Mouse (Mus musculus): ENCODE measurements around the gene Atxn7l3. TPM values are rescaled to one million over a fixed set of nuclear protein-coding genes. Genes with fewer than 3 reads are reported as not detected.

Atxn7l3 gene
- 15.1 and 17.3 TPM in 2 replicates for polyA plus RNA-seq (2014; fragmentation: Nextera tagmentation; extraction: Ambion mirVana)

GRCm38 (mm10) chr11:102296491-102297472, at the start of gene Atxn7l3:
Atxn7l3 (minus strand) TSS chr11:102296631.
- H3K9me3 ChIP-seq (replicated peaks; ENCODE audit: control insufficient read depth, low read length), result no peaks in the 10 kb centered on the region
- 0% methylated on average over 63 of the region's 125 CpGs for WGBS

DNA sequence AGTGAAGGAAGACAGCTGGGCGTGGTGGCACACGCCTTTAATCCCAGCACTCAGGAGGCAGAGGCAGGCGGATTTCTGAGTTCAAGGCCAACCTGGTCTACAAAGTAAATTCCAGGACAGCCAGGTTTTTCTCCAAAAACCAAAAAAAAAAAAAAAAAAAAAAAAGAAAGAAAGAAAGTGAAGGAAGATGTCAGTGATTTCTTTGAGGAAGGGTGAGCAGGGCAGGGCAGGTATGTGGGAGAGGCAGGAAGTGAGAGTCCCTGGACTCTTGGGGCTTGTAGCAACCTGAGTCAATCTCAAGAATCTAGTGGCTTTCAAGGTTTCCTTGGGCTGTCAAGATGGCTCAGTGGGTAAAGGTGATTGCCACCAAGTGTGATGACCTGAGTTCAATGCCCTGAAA, 48.0 kb upstream of the Atxn7l3 start:
- WGBS, result 90% methylated on average over 3 of the region's 3 CpGs
- no peak for DNase-seq (ENCODE audit: low spot score)
- Histone ChIP-seq H3K27ac (replicated peaks; ENCODE audit: low read depth, low read length) (no peak overlapping the region), H3K36me3 (replicated peaks; ENCODE audit: control insufficient read depth, insufficient read depth, low read depth, low read length) (no peaks in the 10 kb centered on the region), H3K27me3 (ENCODE audit: control insufficient read depth, insufficient read depth, low read length) (no peaks in the 10 kb centered on the region), H3K4me1 (ENCODE audit: control insufficient read depth, insufficient read depth, low read length) (no peaks in the 10 kb centered on the region), H3K9ac (replicated peaks; ENCODE audit: low read length) (no peak overlapping the region), H3K9me3 (replicated peaks; ENCODE audit: control insufficient read depth, low read length) (no peaks in the 10 kb centered on the region), H3K4me2 (ENCODE audit: low read depth, low read length) (no peak overlapping the region), H3K4me3 (ENCODE audit: low read depth, low read length) (no peak overlapping the region)
- no peak for ATAC-seq (replicated peaks; ENCODE audit: insufficient number of reproducible peaks, low FRiP score, low TSS enrichment, low read depth)

More at GRCm38 (mm10) chr11:102296491-102297472, at the start of gene Atxn7l3:
- Histone ChIP-seq H3K4me3 (ENCODE audit: low read depth, low read length) (peak within 1 kb of the TSS; percentile 96), H3K27me3 (ENCODE audit: control insufficient read depth, insufficient read depth, low read length) (no peaks in the 10 kb centered on the region), H3K27ac (replicated peaks; ENCODE audit: low read depth, low read length) (peak within 1 kb of the TSS; percentile 99), H3K4me2 (ENCODE audit: low read depth, low read length) (peak within 1 kb of the TSS; percentile 87), H3K9ac (replicated peaks; ENCODE audit: low read length) (peak within 1 kb of the TSS; percentile 89), H3K36me3 (replicated peaks; ENCODE audit: control insufficient read depth, insufficient read depth, low read depth, low read length) (peaks cover under 1% of the 10 kb centered on the region), H3K4me1 (ENCODE audit: control insufficient read depth, insufficient read depth, low read length) (peaks cover 6% of the 10 kb centered on the region; the same call in 1 of the 2 replicates)
- peak; percentile 82 for ATAC-seq (replicated peaks; ENCODE audit: insufficient number of reproducible peaks, low FRiP score, low TSS enrichment, low read depth)
- peak; percentile 99 for DNase-seq (ENCODE audit: low spot score)

GRCm38 (mm10) chr11:102342742-102343141, 46.3 kb upstream of the Atxn7l3 start:
- Histone ChIP-seq H3K4me3 (ENCODE audit: low read depth, low read length) (no peak overlapping the region), H3K4me2 (ENCODE audit: low read depth, low read length) (no peak overlapping the region), H3K27me3 (ENCODE audit: control insufficient read depth, insufficient read depth, low read length) (no peaks in the 10 kb centered on the region), H3K4me1 (ENCODE audit: control insufficient read depth, insufficient read depth, low read length) (no peaks in the 10 kb centered on the region), H3K27ac (replicated peaks; ENCODE audit: low read depth, low read length) (no peak overlapping the region), H3K9ac (replicated peaks; ENCODE audit: low read length) (no peak overlapping the region), H3K36me3 (replicated peaks; ENCODE audit: control insufficient read depth, insufficient read depth, low read depth, low read length) (no peaks in the 10 kb centered on the region), H3K9me3 (replicated peaks; ENCODE audit: control insufficient read depth, low read length) (no peaks in the 10 kb centered on the region)
- DNase-seq (ENCODE audit: low spot score) (no peak), ATAC-seq (replicated peaks; ENCODE audit: insufficient number of reproducible peaks, low FRiP score, low TSS enrichment, low read depth) (no peak)
- WGBS, result 69% methylated on average over 12 of the region's 12 CpGs

- Histone ChIP-seq H3K27ac (replicated peaks; ENCODE audit: low read depth, low read length) (no peak overlapping the region), H3K9me3 (replicated peaks; ENCODE audit: control insufficient read depth, low read length) (no peaks in the 10 kb centered on the region), H3K27me3 (ENCODE audit: control insufficient read depth, insufficient read depth, low read length) (no peaks in the 10 kb centered on the region), H3K9ac (replicated peaks; ENCODE audit: low read length) (no peak overlapping the region), H3K4me1 (ENCODE audit: control insufficient read depth, insufficient read depth, low read length) (no peaks in the 10 kb centered on the region), H3K4me2 (ENCODE audit: low read depth, low read length) (no peak overlapping the region), H3K36me3 (replicated peaks; ENCODE audit: control insufficient read depth, insufficient read depth, low read depth, low read length) (no peaks in the 10 kb centered on the region), H3K4me3 (ENCODE audit: low read depth, low read length) (no peak overlapping the region)
- WGBS, result 92% methylated on average over 4 of the region's 4 CpGs
- no peak for DNase-seq (ENCODE audit: low spot score)
- ATAC-seq (replicated peaks; ENCODE audit: insufficient number of reproducible peaks, low FRiP score, low TSS enrichment, low read depth), result no peak
Measured at GRCm38 (mm10) chr11:102341101-102341500, 44.7 kb upstream of the Atxn7l3 start.

- ATAC-seq (replicated peaks; ENCODE audit: insufficient number of reproducible peaks, low FRiP score, low TSS enrichment, low read depth) (no peak), DNase-seq (ENCODE audit: low spot score) (no peak)
- no peak overlapping the region for H3K4me3 ChIP-seq (ENCODE audit: low read depth, low read length)
- H3K4me1 ChIP-seq (ENCODE audit: control insufficient read depth, insufficient read depth, low read length), result no peaks in the 10 kb centered on the region
- no peaks in the 10 kb centered on the region for H3K9me3 ChIP-seq (replicated peaks; ENCODE audit: control insufficient read depth, low read length)
- no peak overlapping the region for H3K27ac ChIP-seq (replicated peaks; ENCODE audit: low read depth, low read length)
- H3K9ac ChIP-seq (replicated peaks; ENCODE audit: low read length), result no peak overlapping the region
- H3K4me2 ChIP-seq (ENCODE audit: low read depth, low read length), result no peak overlapping the region
- H3K27me3 ChIP-seq (ENCODE audit: control insufficient read depth, insufficient read depth, low read length), result no peaks in the 10 kb centered on the region
- no peaks in the 10 kb centered on the region for H3K36me3 ChIP-seq (replicated peaks; ENCODE audit: control insufficient read depth, insufficient read depth, low read depth, low read length)
- WGBS, result 58% methylated on average over 4 of the region's 4 CpGs
Measured at GRCm38 (mm10) chr11:102339624-102340023, 43.2 kb upstream of the Atxn7l3 start.

DNA sequence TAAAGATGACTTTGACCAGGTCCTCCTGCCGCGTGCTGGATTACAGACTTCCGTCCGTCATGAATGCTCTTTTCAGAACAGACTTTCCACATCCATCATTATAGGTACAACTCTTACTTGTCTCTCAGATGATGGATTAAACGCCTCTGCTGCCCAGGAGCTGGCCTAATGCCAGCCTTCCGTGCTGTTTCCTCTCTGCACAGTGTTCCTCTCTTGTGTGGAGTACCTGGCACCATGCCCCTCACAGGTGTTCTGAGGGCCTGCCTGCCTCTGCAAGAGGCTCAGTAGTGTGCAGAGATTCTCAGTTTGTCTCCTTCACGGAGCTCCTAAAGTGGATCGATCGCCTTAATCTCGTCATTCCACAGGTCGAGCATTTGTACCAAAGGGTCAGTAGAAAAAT, 42.8 kb upstream of the Atxn7l3 start:
- H3K4me1 ChIP-seq (ENCODE audit: control insufficient read depth, insufficient read depth, low read length), result no peaks in the 10 kb centered on the region

GRCm38 (mm10) chr11:102338561-102338960, 42.1 kb upstream of the Atxn7l3 start:
- H3K27ac ChIP-seq (replicated peaks; ENCODE audit: low read depth, low read length), result no peak overlapping the region
- ATAC-seq (replicated peaks; ENCODE audit: insufficient number of reproducible peaks, low FRiP score, low TSS enrichment, low read depth) (no peak), DNase-seq (ENCODE audit: low spot score) (no peak)
- H3K4me2 ChIP-seq (ENCODE audit: low read depth, low read length), result no peak overlapping the region
- 53% methylated on average over 3 of the region's 3 CpGs for WGBS
- no peaks in the 10 kb centered on the region for H3K4me1 ChIP-seq (ENCODE audit: control insufficient read depth, insufficient read depth, low read length)
- H3K36me3 ChIP-seq (replicated peaks; ENCODE audit: control insufficient read depth, insufficient read depth, low read depth, low read length), result no peaks in the 10 kb centered on the region
- no peak overlapping the region for H3K9ac ChIP-seq (replicated peaks; ENCODE audit: low read length)
- H3K9me3 ChIP-seq (replicated peaks; ENCODE audit: control insufficient read depth, low read length), result no peaks in the 10 kb centered on the region
- no peak overlapping the region for H3K4me3 ChIP-seq (ENCODE audit: low read depth, low read length)
- H3K27me3 ChIP-seq (ENCODE audit: control insufficient read depth, insufficient read depth, low read length), result no peaks in the 10 kb centered on the region

More for the DNA sequence above, 42.8 kb upstream of the Atxn7l3 start:
- no peaks in the 10 kb centered on the region for H3K36me3 ChIP-seq (replicated peaks; ENCODE audit: control insufficient read depth, insufficient read depth, low read depth, low read length)
- H3K4me2 ChIP-seq (ENCODE audit: low read depth, low read length), result no peak overlapping the region
- H3K27me3 ChIP-seq (ENCODE audit: control insufficient read depth, insufficient read depth, low read length), result no peaks in the 10 kb centered on the region
- H3K9me3 ChIP-seq (replicated peaks; ENCODE audit: control insufficient read depth, low read length), result no peaks in the 10 kb centered on the region
- DNase-seq (ENCODE audit: low spot score), result no peak
- no peak overlapping the region for H3K9ac ChIP-seq (replicated peaks; ENCODE audit: low read length)
- 83% methylated on average over 11 of the region's 11 CpGs for WGBS
- no peak overlapping the region for H3K27ac ChIP-seq (replicated peaks; ENCODE audit: low read depth, low read length)
- H3K4me3 ChIP-seq (ENCODE audit: low read depth, low read length), result no peak overlapping the region
- ATAC-seq (replicated peaks; ENCODE audit: insufficient number of reproducible peaks, low FRiP score, low TSS enrichment, low read depth), result no peak

DNA sequence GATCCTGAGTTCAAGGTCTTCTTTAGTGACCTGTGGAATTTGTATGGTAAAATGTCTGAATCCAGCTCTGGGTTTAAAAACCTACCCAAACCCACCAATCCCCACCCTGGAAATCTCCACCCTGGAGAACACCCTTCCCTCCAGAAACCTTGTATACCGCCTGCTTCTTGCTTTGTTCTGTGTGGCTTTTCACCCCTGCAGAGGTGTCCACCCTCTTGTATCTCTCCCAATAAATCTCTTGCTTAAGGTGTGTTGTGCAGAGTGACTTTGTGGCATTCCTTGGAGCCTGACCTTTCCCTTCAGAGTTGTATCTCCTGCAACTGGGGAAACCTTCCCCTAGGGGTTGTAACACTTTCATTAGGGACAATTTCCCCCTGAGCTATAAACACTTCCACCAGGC, 41.5 kb upstream of the Atxn7l3 start:
- Histone ChIP-seq H3K36me3 (replicated peaks; ENCODE audit: control insufficient read depth, insufficient read depth, low read depth, low read length) (no peaks in the 10 kb centered on the region), H3K4me2 (ENCODE audit: low read depth, low read length) (no peak overlapping the region), H3K4me1 (ENCODE audit: control insufficient read depth, insufficient read depth, low read length) (no peaks in the 10 kb centered on the region), H3K27ac (replicated peaks; ENCODE audit: low read depth, low read length) (no peak overlapping the region), H3K27me3 (ENCODE audit: control insufficient read depth, insufficient read depth, low read length) (no peaks in the 10 kb centered on the region), H3K9me3 (replicated peaks; ENCODE audit: control insufficient read depth, low read length) (no peaks in the 10 kb centered on the region), H3K4me3 (ENCODE audit: low read depth, low read length) (no peak overlapping the region), H3K9ac (replicated peaks; ENCODE audit: low read length) (no peak overlapping the region)
- 67% methylated on average over 1 of the region's 1 CpGs for WGBS
- DNase-seq (ENCODE audit: low spot score) (no peak), ATAC-seq (replicated peaks; ENCODE audit: insufficient number of reproducible peaks, low FRiP score, low TSS enrichment, low read depth) (no peak)

Data from embryonic facial prominence, embryonic 11.5 days (tissue).